Mouse (Mus musculus) left cerebral cortex, postnatal 36 days (tissue): ENCODE measurements at regions not wholly inside any gene's neighbourhood (a gene's known extent, or its start where the extent isn't known, plus 50 kb on each side); places are given as distances from the start of the nearest gene placed in this dataset.
"Not testable (repeated sequence)": the region's sequence is repeated elsewhere in the genome, so short reads cannot be mapped to it uniquely, and the experiment has no call there.

ENCODE experiments used
- DNase-seq, 2 experiments: peaks; one replicate each; pipeline ENCODE4 v3.0.0; 2021 to 2022; ENCODE audit warnings: low spot score in 2 of 2, mixed read lengths in 1 of 2
- intact Hi-C: fragments of 180-260 bp; cut with DNase I; formaldehyde crosslinking; loops from one replicate; pipeline ENCODE4 v1.15.1; 2025

DNA sequence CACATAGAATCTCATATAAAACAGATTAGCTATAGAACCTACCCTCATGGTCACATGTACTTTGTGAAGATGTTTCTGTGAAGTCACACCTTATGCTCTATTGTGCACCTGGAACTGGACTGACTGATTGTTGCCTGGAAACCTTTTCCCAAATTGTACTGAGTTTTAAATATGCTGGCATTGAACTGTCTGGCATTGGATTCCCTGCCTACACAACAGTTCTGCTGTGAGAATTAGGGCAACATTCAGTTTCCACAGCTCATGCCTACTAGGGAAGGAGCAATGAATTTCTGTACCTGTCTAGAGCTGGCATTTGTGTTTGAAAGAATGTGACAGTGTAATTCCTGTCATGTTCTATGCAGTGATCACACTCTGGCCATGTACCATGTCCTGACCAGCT is 60.4 kb upstream of the Poc5 start:
- DNase-seq = no peak
- intact Hi-C loops = no loop called here

DNA sequence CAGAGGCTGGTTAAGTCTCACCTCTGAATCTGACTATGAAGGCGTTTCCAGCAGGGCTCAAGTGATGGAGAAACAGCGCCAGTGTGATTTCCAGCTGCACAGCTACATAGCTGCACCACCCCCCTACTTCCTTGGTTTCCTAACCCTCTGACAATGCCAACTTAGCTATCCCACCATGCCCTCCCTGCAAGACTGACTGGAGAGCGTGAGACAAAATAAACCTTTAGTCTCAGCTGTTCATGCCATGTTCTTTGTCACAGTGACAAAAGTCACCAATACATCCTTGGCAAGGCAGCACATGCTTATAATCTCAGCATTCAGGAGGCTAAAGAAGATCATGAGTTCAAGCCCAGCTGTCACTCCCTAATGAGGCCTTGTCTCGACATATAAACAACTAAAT is 63.5 kb upstream of the Poc5 start:
- DNase-seq = no peak
- intact Hi-C loops = no loop called here

DNA sequence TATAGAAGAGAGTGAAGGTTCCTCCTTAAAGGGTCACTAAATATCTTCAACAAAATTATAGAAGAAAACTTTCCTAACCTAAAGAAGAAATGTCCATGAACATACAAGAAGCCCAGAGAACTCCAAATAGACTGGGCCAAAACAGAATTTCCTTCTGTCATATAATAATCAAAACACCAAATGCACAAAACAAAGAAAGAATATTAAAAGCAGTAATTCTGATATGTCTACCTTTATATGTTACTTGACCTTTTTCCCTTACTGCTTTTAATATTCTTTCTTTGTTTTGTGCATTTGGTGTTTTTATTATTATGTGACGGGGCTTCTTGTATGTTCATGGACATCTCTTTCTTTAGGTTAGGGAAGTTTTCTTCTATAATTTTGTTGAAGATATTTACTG is 70.9 kb upstream of the Poc5 start:
- intact Hi-C loops, DNase-seq: not testable (repeated sequence)

DNA sequence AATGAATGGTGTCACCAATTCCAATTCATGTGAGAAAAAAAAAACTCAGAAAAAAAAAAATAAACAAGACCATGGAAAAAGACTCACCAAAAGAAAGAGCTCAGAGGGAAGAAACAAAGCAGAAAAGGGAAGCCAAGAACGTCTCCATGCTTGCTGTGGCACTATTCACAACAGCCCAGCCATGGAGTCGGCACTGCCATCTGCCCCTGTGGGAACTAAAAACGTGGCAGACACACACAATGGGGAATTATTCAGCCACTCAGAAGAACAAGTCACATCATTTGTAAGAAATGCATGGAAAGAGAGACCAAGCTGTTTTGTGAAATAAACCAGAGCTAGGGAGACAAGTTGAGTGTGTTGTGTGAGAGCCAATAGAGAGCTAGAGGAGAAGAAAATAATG is 74.9 kb upstream of the Poc5 start:
- no peak for DNase-seq

DNA sequence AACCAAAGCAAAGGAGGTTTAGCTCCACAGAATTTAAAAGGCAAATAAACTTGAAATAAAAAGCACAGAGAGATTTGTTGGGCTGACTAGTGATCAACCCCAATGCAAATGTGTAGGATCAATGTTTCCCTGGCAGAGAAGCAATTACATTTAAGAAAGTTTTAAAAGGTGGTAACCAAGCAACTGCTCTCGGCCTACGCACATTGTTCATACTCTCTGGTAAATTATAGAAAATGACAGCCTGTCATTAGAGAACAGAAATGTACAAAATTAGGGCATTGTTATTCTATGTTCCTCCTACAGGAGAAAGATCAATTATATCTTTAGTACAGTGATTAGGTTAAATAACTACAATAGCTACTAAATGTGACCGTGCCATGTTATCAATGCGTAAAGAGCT is 85.6 kb upstream of the Poc5 start:
- intact Hi-C loops = no loop called here
- no peak for DNase-seq

More for the DNA sequence above, 74.9 kb upstream of the Poc5 start:
- intact Hi-C loops = no loop called here

DNA sequence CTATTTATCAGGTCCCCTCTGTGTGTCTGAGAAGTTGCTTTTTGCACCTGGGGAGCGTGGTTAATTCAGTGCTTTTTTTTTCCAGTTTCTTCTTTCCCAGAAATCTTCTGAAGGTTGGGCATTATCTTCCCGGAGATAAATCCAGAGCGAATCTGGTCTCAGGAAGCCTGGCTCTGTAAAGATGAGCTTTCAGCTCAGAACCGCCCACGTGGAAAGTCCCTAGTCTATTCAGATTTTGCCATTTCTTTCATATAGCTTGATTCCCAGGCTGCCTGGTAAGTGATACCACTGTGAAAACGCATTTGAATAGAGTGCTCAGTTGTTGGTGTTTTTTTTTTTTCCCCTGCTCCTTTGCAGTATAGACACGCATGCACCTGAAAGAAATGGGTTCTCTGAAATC is 100.3 kb upstream of the Poc5 start:
- intact Hi-C loops = no loop called here
- peak; percentile 4 to 18 for DNase-seq

DNA sequence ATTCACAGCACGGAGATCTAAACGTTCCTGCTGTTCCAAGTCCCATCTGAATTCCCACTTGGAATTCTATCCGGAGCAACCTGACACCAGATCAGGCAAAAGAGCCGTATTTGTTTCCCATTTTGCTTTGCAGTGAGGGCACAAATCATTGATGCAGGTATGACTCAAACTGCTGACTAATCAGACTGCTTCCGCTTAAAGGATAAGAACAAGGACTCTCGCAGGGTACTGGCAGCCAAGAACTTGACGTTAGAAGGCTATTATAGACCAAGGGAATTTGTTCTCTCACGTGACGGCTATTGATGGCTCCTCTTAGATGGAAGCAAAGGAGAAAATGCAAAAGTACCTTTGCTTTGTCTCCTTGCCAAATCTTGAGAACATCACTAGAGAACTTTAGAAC is 118.1 kb upstream of the Poc5 start:
- intact Hi-C loops = no loop called here

DNA sequence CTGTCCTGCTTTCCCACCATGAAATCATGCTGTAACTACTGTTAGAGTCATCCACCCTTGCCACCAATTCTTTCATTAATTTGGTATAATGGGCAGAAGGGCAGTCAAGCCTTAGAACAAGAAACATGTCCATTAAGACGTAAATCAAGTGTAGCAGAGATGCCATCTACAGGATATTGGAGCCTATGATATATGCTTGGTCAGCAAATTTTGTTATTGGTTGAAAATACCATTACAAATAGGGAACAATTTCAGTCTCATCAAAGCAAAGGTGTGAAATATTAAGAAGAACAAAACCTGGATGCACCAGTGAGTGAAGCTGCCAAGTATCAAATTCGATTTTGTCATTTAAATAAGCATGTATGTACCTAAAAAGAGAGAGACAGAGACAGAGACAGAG is 123.6 kb upstream of the Sv2c start:
- intact Hi-C loops = no loop called here
- DNase-seq = no peak

More for the DNA sequence above, 118.1 kb upstream of the Poc5 start:
- DNase-seq = no peak

DNA sequence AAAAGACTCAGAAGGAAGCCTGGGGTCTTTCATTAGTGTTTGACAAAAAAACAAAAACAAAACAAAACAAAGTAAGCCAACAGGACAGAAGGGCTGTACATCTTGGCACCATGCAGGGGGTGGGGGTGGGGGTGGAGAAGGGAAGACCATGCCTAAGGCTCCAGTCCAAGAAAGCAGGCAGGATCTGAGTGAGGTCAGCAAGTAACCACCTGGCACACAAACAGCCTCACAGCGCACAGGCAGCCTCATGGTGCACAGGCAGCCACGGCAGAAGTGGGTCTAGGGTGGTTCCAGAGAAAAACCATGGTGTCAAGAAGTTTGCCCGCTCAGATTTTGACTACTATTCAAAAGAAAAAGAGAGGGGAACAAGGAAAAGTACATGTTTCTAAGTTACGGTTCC is 122.0 kb upstream of the Sv2c start:
- intact Hi-C loops = no loop called here
- DNase-seq = no peak

DNA sequence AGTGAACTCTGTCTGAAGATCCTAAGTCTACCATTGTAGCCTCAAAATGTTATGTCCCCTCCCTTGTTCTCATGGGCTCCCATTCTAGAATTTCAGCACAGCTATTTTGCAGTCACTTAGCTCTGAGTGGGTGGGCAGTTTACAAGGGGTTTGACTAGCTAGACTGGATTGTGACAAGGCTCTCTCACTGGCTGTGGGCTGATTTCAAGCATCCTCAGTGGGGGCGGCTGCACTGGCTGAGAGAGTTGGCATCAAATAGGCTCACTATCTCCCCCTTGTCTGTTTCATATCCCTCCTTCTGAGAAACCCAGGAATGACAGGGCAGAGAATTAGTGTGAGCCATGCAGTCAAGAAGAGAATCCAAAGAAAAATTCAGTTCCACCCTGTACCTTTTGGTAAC is 88.4 kb upstream of the Sv2c start:
- DNase-seq = no peak
- intact Hi-C loops = no loop called here

DNA sequence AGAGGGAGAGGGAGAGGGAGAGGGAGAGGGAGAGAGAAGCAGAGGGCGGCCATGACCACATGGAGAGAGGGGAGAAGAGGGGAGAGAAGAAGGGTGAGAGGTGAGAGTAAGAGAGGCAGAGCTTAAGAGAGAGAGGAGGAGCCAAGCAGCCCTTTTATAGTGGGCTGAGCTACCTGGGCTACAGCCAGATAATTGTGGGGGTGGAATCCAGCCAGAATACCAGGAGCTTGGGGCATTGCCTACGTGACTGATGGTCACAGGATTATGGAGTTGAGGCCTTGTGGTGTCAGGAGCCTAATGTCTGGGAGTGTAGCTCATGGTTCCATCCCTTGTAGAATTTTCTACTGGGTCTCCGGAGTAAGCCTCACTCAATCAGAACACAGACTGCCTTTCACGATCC is 83.1 kb upstream of the Sv2c start:
- DNase-seq = no peak
- intact Hi-C loops = no loop called here

DNA sequence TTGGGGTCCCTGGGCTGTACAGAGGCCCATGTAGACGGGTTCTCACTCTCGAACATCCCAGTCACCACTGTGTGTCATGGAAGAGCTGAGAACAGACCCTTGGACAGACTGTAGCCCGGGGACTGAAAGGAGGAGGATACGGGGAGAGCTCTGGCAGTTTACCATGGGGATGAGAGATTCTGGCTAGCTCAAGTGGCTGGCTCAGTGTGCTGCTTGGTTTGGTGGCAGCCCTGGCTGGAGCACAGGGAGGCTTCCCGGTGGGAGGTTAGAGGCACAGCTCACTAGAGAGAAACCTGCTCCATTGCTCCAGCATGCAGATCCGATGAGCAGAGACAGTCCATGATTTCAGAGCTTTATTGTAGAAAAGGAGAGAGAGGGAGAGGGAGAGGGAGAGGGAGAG is 82.7 kb upstream of the Sv2c start:
- no peak for DNase-seq
- intact Hi-C loops = no loop called here

DNA sequence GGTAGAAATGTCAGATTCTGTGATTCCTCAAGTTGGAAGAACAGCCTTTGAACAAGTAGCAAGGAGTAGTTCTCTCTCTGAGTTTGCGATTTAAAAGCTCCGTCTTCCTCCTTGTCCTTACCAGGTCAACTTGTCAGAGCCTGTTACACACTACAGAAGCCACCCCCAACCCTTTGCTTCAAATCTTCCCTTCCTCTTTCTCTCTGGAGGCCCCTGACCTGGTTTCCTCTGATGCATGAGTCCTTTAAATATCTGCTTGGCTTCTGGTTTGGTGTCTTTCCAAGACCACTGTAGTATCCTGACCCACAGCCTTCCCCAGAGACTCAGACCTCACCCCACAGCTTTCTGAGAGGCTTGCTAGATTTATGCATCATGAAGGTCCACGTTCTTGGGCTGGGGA is 73.7 kb upstream of the Sv2c start:
- intact Hi-C loops = no loop called here
- no peak for DNase-seq

DNA sequence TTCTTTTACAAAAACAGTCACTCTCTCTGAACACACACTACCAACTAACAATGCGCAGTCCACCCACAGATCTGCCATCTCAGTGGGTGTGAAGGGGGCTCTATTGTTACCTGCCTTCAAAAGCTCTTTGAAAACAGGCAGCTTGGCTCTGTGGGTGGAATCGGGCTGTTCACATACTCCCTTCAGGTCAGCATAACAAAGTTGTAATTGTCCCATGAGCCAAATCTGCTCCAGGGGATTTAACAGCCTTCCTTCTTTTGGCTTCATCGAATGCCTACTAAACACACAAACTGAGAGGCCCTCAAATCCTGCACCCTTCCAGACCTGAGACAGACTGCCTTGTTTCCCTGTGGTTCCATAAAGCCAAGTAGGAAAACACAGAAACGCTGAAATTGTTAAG is 56.2 kb upstream of the Sv2c start:
- no peak for DNase-seq
- intact Hi-C loops = no loop called here
